Mouse (Mus musculus) embryonic facial prominence, embryonic 14.5 days (tissue): ENCODE measurements around the gene Ikzf1. TPM values are rescaled to one million over a fixed set of nuclear protein-coding genes. Genes with fewer than 3 reads are reported as not detected.

Source experiments
- ATAC-seq: fragments of 200-750 bp; cut with Nextera tagmentation; 2 replicates; pipeline ENCODE4 v1.8.0; 2017; ENCODE audit warnings: low read depth, moderate number of reproducible peaks, moderate TSS enrichment
- DNase-seq: peaks from one replicate; pipeline ENCODE4 v3.0.0-alpha.2; 2015; ENCODE audit warnings: low spot score
- H3K27ac ChIP-seq: fragments of 300-500 bp; sonication (generic); replicated peaks from 2 replicates; pipeline ENCODE4 v1.5.1; 2014; ENCODE audit warnings: low read depth, mild to moderate bottlenecking, low read length, moderate library complexity
- H3K27me3 ChIP-seq: fragments of 300-500 bp; sonication (generic); replicated peaks from 2 replicates; pipeline ENCODE4 v1.6.1; 2014; ENCODE audit warnings: low read length; ENCODE audit not compliant: control insufficient read depth, insufficient read depth
- H3K36me3 ChIP-seq: fragments of 300-500 bp; sonication (generic); 2 replicates; pipeline ENCODE4 v1.6.1; 2014; ENCODE audit warnings: low read length, mixed read lengths; ENCODE audit not compliant: control insufficient read depth, insufficient read depth
- H3K4me1 ChIP-seq: fragments of 300-500 bp; sonication (generic); 2 replicates; pipeline ENCODE4 v1.6.1; 2014; ENCODE audit warnings: antibody characterized with exemption, low read length; ENCODE audit not compliant: control insufficient read depth, insufficient read depth
- H3K4me2 ChIP-seq: fragments of 300-500 bp; sonication (generic); 2 replicates; pipeline ENCODE4 v1.6.1; 2014; ENCODE audit warnings: low read depth, mild to moderate bottlenecking, low read length, moderate library complexity, mixed read lengths
- H3K4me3 ChIP-seq: fragments of 300-500 bp; sonication (generic); 2 replicates; pipeline ENCODE4 v1.5.1; 2014; ENCODE audit warnings: low read depth, mild to moderate bottlenecking, low read length
- H3K9ac ChIP-seq: fragments of 300-500 bp; sonication (generic); 2 replicates; pipeline ENCODE4 v1.6.1; 2014; ENCODE audit warnings: low read depth, mild to moderate bottlenecking, low read length, moderate library complexity, mixed read lengths
- H3K9me3 ChIP-seq: fragments of 300-500 bp; sonication (generic); 2 replicates; pipeline ENCODE4 v1.6.1; 2016; ENCODE audit warnings: low read length; ENCODE audit not compliant: control insufficient read depth
- WGBS: fragments of 180-500 bp; shearing (Covaris S2); extraction: QIAGEN DNeasy Blood & Tissue Kit; methylation state at CpG from one replicate; pipeline ENCODE4 v1.1.7; 2014; 5-methylcytosine and 5-hydroxymethylcytosine counted together
- polyA plus RNA-seq: library from polyadenylated mRNA; unstranded; fragments of >200 nt; fragmentation: Nextera tagmentation; extraction: Ambion mirVana; gene quantifications from 2 replicates; pipeline ENCODE4 v1.2.1, GENCODE M21; 2014

The Ikzf1 gene
- polyA plus RNA-seq, 1 experiment from 2014 or later: 4.7 TPM

GRCm38 (mm10) chr11:11667922-11668290 is 16.9 kb upstream of the Ikzf1 start:
- no peaks in the 10 kb centered on the region for H3K36me3 ChIP-seq
- DNase-seq (no peak), ATAC-seq (no peak)
- no peaks in the 10 kb centered on the region for H3K4me1 ChIP-seq
- no peak overlapping the region for H3K9ac ChIP-seq
- H3K4me3 ChIP-seq: no peak overlapping the region
- no peak overlapping the region for H3K27ac ChIP-seq
- H3K4me2 ChIP-seq: no peak overlapping the region
- H3K9me3 ChIP-seq: no peaks in the 10 kb centered on the region
- H3K27me3 ChIP-seq: no peaks in the 10 kb centered on the region
- WGBS: 91% methylated on average over 3 of the region's 3 CpGs

GRCm38 (mm10) chr11:11672974-11673373 is 11.8 kb upstream of the Ikzf1 start:
- no peak overlapping the region for H3K4me2 ChIP-seq
- no peaks in the 10 kb centered on the region for H3K27me3 ChIP-seq
- H3K27ac ChIP-seq: no peak overlapping the region
- no peak overlapping the region for H3K4me3 ChIP-seq
- no peaks in the 10 kb centered on the region for H3K4me1 ChIP-seq
- ATAC-seq (no peak), DNase-seq (no peak)
- H3K9me3 ChIP-seq: no peaks in the 10 kb centered on the region
- H3K9ac ChIP-seq: no peak overlapping the region
- H3K36me3 ChIP-seq: no peaks in the 10 kb centered on the region
- WGBS: 68% methylated on average over 4 of the region's 4 CpGs

- no peak overlapping the region for H3K4me2 ChIP-seq
- H3K36me3 ChIP-seq: no peaks in the 10 kb centered on the region
- ATAC-seq (no peak), DNase-seq (no peak)
- H3K4me1 ChIP-seq: no peaks in the 10 kb centered on the region
- no peak overlapping the region for H3K4me3 ChIP-seq
- H3K27ac ChIP-seq: no peak overlapping the region
- no peak overlapping the region for H3K9ac ChIP-seq
- no peaks in the 10 kb centered on the region for H3K27me3 ChIP-seq
- H3K9me3 ChIP-seq: no peaks in the 10 kb centered on the region
Observed at GRCm38 (mm10) chr11:11675063-11675462, 9.7 kb upstream of the Ikzf1 start.

- H3K27me3 ChIP-seq: no peaks in the 10 kb centered on the region
- no peak overlapping the region for H3K4me3 ChIP-seq
- no peaks in the 10 kb centered on the region for H3K9me3 ChIP-seq
- 85% methylated on average over 9 of the region's 9 CpGs for WGBS
- no peak for ATAC-seq
- no peak overlapping the region for H3K4me2 ChIP-seq
- H3K27ac ChIP-seq: no peak overlapping the region
- H3K4me1 ChIP-seq: no peaks in the 10 kb centered on the region
- H3K36me3 ChIP-seq: no peaks in the 10 kb centered on the region
- no peak for DNase-seq
- H3K9ac ChIP-seq: no peak overlapping the region
Observed at GRCm38 (mm10) chr11:11676068-11676741, 8.6 kb upstream of the Ikzf1 start.

GRCm38 (mm10) chr11:11677165-11677564 is 7.6 kb upstream of the Ikzf1 start:
- DNase-seq (no peak), ATAC-seq (no peak)
- H3K4me3 ChIP-seq: no peak overlapping the region
- H3K9ac ChIP-seq: no peak overlapping the region
- no peaks in the 10 kb centered on the region for H3K36me3 ChIP-seq
- H3K9me3 ChIP-seq: no peaks in the 10 kb centered on the region
- no peak overlapping the region for H3K4me2 ChIP-seq
- H3K27ac ChIP-seq: no peak overlapping the region
- no peaks in the 10 kb centered on the region for H3K27me3 ChIP-seq
- H3K4me1 ChIP-seq: no peaks in the 10 kb centered on the region
- 85% methylated on average over 7 of the region's 7 CpGs for WGBS

GRCm38 (mm10) chr11:11678972-11679371 is 5.8 kb upstream of the Ikzf1 start:
- Histone ChIP-seq H3K27ac (no peak overlapping the region), H3K9ac (no peak overlapping the region), H3K4me1 (no peaks in the 10 kb centered on the region), H3K4me3 (no peak overlapping the region), H3K27me3 (peaks cover 16% of the 10 kb centered on the region), H3K9me3 (no peaks in the 10 kb centered on the region), H3K4me2 (no peak overlapping the region), H3K36me3 (no peaks in the 10 kb centered on the region)
- WGBS: 79% methylated on average over 6 of the region's 6 CpGs
- ATAC-seq: no peak
- no peak for DNase-seq

GRCm38 (mm10) chr11:11684056-11684929 is 510 bp upstream of the Ikzf1 start:
- DNase-seq (no peak), ATAC-seq (no peak)
- Histone ChIP-seq H3K27ac (no peak overlapping the region), H3K9me3 (no peaks in the 10 kb centered on the region), H3K36me3 (no peaks in the 10 kb centered on the region), H3K27me3 (peaks cover 58% of the 10 kb centered on the region), H3K4me3 (no peak overlapping the region), H3K4me2 (0 out of 2 replicates have a peak overlapping the region, but pooled peaks have one; percentile 98), H3K9ac (no peak overlapping the region), H3K4me1 (no peaks in the 10 kb centered on the region)
- 63% methylated on average over 9 of the region's 9 CpGs for WGBS

- no peak overlapping the region for H3K27ac ChIP-seq
- WGBS: under 1% methylated on average over 48 of the region's 66 CpGs
- no peaks in the 10 kb centered on the region for H3K4me1 ChIP-seq
- ATAC-seq: peak; percentile 68
- peak; percentile 42 for DNase-seq
- H3K4me2 ChIP-seq: peak overlapping the region; percentile 98
- H3K36me3 ChIP-seq: no peaks in the 10 kb centered on the region
- H3K27me3 ChIP-seq: peaks cover 61% of the 10 kb centered on the region
- peak overlapping the region; percentile 67 for H3K4me3 ChIP-seq
- no peaks in the 10 kb centered on the region for H3K9me3 ChIP-seq
- H3K9ac ChIP-seq: peak overlapping the region; percentile 52
Observed at GRCm38 (mm10) chr11:11685853-11686395, 1.1 kb downstream of the Ikzf1 start.
